Mouse (Mus musculus) intestine, embryonic 14.5 days (tissue): ENCODE results near the gene Rictor. TPM values are rescaled to one million over a fixed set of nuclear protein-coding genes. Genes with fewer than 3 reads are reported as not detected.

Source experiments
- ATAC-seq: fragments of 200-750 bp; cut with Nextera tagmentation; replicated peaks from 2 replicates; pipeline ENCODE4 v1.8.0; 2017; ENCODE audit warnings: low read depth, moderate number of reproducible peaks, moderate TSS enrichment, moderate library complexity; ENCODE audit not compliant: low FRiP score, low TSS enrichment
- DNase-seq: peaks from one replicate; pipeline ENCODE4 v3.0.0-alpha.2; 2018; ENCODE audit warnings: low spot score
- H3K27ac ChIP-seq: fragments of 300-500 bp; sonication (generic); 2 replicates; pipeline ENCODE4 v1.5.1; 2014; ENCODE audit warnings: low read depth, mild to moderate bottlenecking, control low read depth
- H3K27me3 ChIP-seq: fragments of 300-500 bp; sonication (generic); replicated peaks from 2 replicates; pipeline ENCODE4 v1.6.1; 2014; ENCODE audit warnings: low read length, control low read depth; ENCODE audit not compliant: control insufficient read depth, insufficient read depth
- H3K36me3 ChIP-seq: fragments of 300-500 bp; sonication (generic); 2 replicates; pipeline ENCODE4 v1.6.1; 2014; ENCODE audit warnings: low read length, control low read depth; ENCODE audit not compliant: control insufficient read depth, insufficient read depth
- H3K4me1 ChIP-seq: fragments of 300-500 bp; sonication (generic); replicated peaks from 2 replicates; pipeline ENCODE4 v1.6.1; 2014; ENCODE audit warnings: low read length, control low read depth, mixed read lengths; ENCODE audit not compliant: control insufficient read depth, insufficient read depth
- H3K4me2 ChIP-seq: fragments of 300-500 bp; sonication (generic); 2 replicates; pipeline ENCODE4 v1.6.1; 2014; ENCODE audit warnings: low read length
- H3K4me3 ChIP-seq: fragments of 300-500 bp; sonication (generic); 2 replicates; pipeline ENCODE4 v1.5.1; 2014; ENCODE audit warnings: low read depth, low read length, control low read depth, mixed read lengths
- H3K9ac ChIP-seq: fragments of 300-500 bp; sonication (generic); 2 replicates; pipeline ENCODE4 v1.6.1; 2014; ENCODE audit warnings: mild to moderate bottlenecking, low read length
- H3K9me3 ChIP-seq: fragments of 300-500 bp; sonication (generic); 2 replicates; pipeline ENCODE4 v1.6.1; 2016; ENCODE audit warnings: low read length, control low read depth; ENCODE audit not compliant: control insufficient read depth
- WGBS: fragments of 180-500 bp; shearing (Covaris S2); extraction: QIAGEN DNeasy Blood & Tissue Kit; methylation state at CpG from one replicate; pipeline ENCODE4 v1.1.7; 2014; 5-methylcytosine and 5-hydroxymethylcytosine counted together
- polyA plus RNA-seq: library from polyadenylated mRNA; unstranded; fragments of >200 nt; fragmentation: Nextera tagmentation; extraction: Ambion mirVana; gene quantifications from 2 replicates; pipeline ENCODE4 v1.2.1, GENCODE M21; 2014

The Rictor gene
- polyA plus RNA-seq, 1 experiment from 2014 or later = 41.1 TPM

DNA sequence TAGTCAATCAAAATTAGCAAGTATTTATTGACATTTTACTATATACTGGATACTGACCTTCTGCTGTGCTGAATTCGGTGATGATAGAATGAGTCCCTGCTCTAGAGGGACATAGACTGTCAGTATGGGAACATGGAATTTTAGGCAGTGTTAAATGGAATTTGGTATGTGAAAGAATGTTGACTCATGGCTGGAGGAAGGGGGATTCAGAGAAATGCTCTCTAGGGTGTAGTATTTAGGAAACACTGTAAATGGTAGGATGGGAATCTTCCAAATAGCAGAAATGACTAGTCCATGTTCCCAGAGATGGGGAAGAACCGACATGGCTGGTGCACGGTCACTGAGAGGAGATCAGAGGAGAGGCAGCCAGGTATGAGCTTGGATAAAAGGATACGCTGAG, 13.6 kb downstream of the Rictor start:
- no peak for DNase-seq
- H3K4me2 ChIP-seq = no peak overlapping the region
- H3K9me3 ChIP-seq = no peaks in the 10 kb centered on the region
- H3K4me3 ChIP-seq = no peak overlapping the region
- no peak overlapping the region for H3K9ac ChIP-seq
- ATAC-seq = no peak
- WGBS = 88% methylated on average over 4 of the region's 4 CpGs
- H3K27ac ChIP-seq = no peak overlapping the region
- no peaks in the 10 kb centered on the region for H3K27me3 ChIP-seq
- no peaks in the 10 kb centered on the region for H3K36me3 ChIP-seq
- no peaks in the 10 kb centered on the region; the same call in 1 of the 2 replicates for H3K4me1 ChIP-seq

DNA sequence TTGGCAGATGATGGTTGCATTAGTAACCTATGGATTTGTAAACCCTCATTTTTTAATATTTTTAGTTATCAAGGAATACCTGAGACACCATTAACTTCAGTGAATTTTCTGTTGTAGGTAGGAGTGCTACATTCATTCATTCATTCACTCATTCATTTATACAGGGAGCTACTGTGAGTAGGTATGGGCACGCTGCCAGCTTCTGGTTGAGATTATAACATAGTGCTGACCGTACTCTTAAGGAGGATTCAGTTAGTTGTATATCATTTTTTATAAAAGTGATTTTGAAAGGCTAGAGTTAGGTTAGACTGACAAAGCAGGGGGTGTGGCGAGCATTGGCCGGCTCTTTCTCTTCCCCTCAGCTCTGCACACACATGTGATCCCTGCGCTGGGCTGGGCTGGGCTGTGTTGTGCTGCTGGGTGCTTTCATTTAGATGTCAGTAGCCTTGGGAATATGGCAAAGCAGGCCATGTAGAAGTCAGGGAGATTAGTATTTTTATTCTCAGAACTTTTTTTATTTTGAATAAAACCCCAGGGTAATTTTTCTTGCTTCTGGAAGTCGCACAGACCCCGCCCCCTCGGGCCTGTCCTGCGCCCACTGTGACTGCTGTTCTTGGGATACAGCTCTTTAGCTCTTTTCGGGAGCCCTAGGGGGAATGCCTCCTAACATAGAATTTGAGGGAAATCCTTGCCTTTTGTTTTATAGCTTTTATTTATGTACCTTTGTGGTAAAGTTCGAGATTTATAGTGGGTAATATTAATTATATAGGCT, 14.4 kb downstream of the Rictor start:
- WGBS = 85% methylated on average over 11 of the region's 11 CpGs
- ATAC-seq (no peak), DNase-seq (no peak)
- Histone ChIP-seq H3K9me3 (no peaks in the 10 kb centered on the region), H3K4me1 (no peaks in the 10 kb centered on the region; the same call in 1 of the 2 replicates), H3K27ac (no peak overlapping the region), H3K4me2 (no peak overlapping the region), H3K4me3 (no peak overlapping the region), H3K27me3 (no peaks in the 10 kb centered on the region), H3K9ac (no peak overlapping the region), H3K36me3 (no peaks in the 10 kb centered on the region)

DNA sequence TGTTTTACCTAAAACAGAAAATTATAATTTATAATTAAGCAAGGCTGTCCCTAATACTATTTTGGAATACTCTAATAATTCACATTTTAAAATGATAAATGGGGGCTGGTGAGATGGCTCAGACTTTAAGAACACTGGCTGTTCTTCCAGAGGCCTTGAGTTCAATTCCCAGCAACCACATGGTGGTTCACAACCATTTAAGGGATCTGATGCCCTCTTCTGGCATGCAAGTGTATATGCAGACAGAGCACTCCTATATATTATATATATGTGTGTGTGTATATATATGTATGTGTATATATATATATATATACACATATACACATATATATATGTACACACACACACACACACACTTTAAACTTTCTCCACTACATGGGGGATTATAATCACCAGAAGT, 15.2 kb downstream of the Rictor start:
- no peak overlapping the region for H3K27ac ChIP-seq
- H3K4me1 ChIP-seq = no peaks in the 10 kb centered on the region; the same call in 1 of the 2 replicates
- no peak overlapping the region for H3K4me2 ChIP-seq
- no peak overlapping the region for H3K4me3 ChIP-seq
- H3K27me3 ChIP-seq = no peaks in the 10 kb centered on the region
- DNase-seq (no peak), ATAC-seq (no peak)
- no peak overlapping the region for H3K9ac ChIP-seq
- no peaks in the 10 kb centered on the region for H3K9me3 ChIP-seq
- no peaks in the 10 kb centered on the region for H3K36me3 ChIP-seq

DNA sequence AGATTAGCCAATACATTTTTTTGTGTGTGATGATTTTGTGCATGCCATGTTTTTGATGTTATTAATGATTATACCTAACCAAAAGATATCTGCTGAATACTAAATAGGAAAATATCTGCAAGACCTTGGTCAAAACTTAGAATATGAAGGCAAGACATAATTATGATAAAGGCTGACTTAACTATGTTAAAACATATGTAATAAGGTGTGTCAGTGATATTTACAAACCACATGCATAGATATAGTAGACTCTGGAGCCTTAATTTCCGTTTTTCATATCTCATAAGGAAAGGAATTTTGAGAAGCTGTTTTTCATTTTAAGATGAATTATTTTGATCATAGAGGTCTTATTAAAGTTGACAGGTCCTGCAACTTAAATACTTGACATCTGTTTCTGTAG, 16.3 kb downstream of the Rictor start:
- Histone ChIP-seq H3K4me1 (no peaks in the 10 kb centered on the region; the same call in 1 of the 2 replicates), H3K4me2 (no peak overlapping the region), H3K9ac (no peak overlapping the region), H3K27ac (no peak overlapping the region), H3K27me3 (no peaks in the 10 kb centered on the region), H3K9me3 (no peaks in the 10 kb centered on the region), H3K4me3 (no peak overlapping the region), H3K36me3 (no peaks in the 10 kb centered on the region)
- 84% methylated on average over 1 of the region's 1 CpGs for WGBS
- ATAC-seq = no peak
- no peak for DNase-seq

DNA sequence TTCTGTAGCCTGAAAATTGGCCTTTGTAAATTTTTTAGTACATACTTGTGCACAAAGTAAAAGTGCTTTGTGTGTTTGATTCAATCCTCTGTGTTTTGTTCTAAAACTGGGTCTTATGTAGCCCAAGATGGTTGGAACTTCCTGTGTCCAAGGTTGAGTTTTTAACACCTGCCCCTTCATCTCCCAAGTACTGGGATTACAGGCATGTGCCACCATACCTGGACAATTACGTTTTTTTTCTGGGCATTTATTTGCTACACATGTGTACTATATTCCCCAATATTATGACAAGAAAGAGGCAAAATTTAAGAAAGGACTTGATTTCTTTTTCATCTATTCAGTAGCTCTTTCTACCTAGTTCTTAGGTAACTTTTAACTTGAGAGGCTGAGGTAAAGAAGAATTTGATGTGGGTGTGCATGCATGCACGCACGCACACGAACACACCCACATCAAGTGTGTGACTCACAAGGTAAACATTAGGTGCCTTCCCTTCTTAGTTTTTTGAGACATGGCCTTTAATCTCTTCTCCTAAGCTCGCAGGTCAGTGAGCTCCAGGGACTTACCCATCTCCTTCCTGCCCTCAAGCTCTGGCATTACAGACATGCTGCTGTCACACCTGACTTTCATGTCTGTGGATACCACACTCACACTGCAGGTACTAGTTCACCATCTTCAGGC, 18.1 kb downstream of the Rictor start:
- Histone ChIP-seq H3K9ac (no peak overlapping the region), H3K4me2 (no peak overlapping the region), H3K4me3 (no peak overlapping the region), H3K4me1 (no peaks in the 10 kb centered on the region; the same call in 1 of the 2 replicates), H3K27me3 (no peaks in the 10 kb centered on the region), H3K36me3 (no peaks in the 10 kb centered on the region), H3K9me3 (no peaks in the 10 kb centered on the region), H3K27ac (no peak overlapping the region)
- DNase-seq (no peak), ATAC-seq (no peak; the same call in 1 of the 2 replicates)
- WGBS = 63% methylated on average over 5 of the region's 5 CpGs

DNA sequence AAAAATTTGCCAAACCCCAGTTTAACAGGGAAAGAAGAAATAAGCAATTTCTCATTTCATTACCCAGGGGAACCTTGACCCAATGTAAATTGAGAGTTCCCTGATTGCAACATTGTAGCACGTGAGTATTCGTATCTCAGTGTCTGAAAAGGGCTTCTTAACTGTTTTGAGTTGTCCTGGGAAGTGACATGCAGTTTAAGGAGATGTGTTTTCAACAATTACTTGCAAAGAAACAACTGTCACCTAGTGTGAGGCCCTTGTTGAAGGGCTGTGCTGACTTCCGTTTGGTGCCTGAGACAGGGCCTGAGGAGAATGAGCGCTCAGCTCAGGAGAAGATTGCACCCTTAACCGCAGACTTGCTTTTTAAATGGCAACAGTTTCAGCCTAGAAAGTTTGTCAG, 24.9 kb downstream of the Rictor start:
- H3K4me3 ChIP-seq = no peak overlapping the region
- H3K36me3 ChIP-seq = no peaks in the 10 kb centered on the region; the same call in 1 of the 2 replicates
- no peak overlapping the region for H3K9ac ChIP-seq
- DNase-seq (no peak), ATAC-seq (no peak)
- no peak overlapping the region for H3K4me2 ChIP-seq
- H3K9me3 ChIP-seq = no peaks in the 10 kb centered on the region
- WGBS = 73% methylated on average over 5 of the region's 5 CpGs
- no peaks in the 10 kb centered on the region for H3K4me1 ChIP-seq
- no peak overlapping the region for H3K27ac ChIP-seq
- no peaks in the 10 kb centered on the region for H3K27me3 ChIP-seq

DNA sequence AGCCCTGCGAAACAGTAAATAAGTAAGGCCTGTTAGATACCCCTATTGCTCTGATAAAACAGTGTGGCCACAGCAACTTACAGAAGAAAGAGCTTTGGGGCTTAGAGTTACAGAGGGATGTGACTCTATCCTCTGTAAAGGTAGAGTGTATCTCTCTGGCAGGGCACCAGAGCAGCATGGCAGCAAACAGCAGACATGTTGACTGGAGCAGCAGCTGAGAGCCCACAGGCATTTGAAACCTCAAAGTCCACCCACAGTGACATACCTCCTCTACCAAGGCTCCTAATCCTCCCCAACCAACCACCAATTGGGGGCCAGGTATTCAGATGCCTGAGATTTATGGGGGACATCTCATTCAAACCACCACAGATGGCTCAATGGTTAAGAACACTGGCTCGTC, 31.0 kb downstream of the Rictor start:
- no peaks in the 10 kb centered on the region for H3K27me3 ChIP-seq
- peaks cover 10% of the 10 kb centered on the region for H3K36me3 ChIP-seq
- DNase-seq (no peak), ATAC-seq (no peak)
- no peak overlapping the region for H3K4me2 ChIP-seq
- H3K4me3 ChIP-seq = no peak overlapping the region
- H3K27ac ChIP-seq = no peak overlapping the region
- WGBS = 91% methylated on average over 2 of the region's 2 CpGs
- H3K9ac ChIP-seq = no peak overlapping the region
- no peaks in the 10 kb centered on the region for H3K9me3 ChIP-seq
- H3K4me1 ChIP-seq = no peaks in the 10 kb centered on the region

DNA sequence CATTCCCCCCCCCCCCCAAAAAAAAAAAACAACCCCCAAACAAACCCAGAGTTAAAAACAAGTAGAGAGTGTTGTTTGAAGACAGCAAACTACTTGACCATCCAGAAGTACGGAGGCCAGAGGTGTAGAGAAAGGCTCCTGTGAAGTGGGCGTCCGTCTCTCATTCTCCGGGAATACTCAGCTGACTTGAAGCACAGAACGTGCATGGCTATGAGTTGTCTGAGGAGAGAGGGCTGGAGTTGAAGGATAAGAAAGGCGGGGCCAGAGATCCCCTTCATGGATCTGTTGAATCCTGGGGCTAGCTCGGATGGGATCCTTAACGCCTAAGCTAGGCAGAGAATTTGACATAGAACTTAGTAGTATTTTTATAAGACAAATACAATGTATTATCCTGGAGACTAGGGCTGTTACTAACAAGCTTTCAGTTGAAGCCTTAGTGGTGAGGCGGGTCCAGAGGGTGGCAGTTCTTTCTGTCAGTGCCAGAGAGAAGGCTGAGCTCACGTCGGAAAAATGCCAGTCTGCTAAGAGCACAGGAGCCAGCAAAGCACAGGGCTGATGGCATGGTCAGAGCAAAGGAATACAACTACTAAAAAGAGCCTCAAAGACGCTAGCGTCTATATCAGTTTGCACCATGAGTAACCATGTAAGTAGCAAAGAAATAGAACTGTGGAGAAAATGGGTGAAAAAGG, 34.3 kb downstream of the Rictor start:
- DNase-seq (no peak), ATAC-seq (no peak)
- no peaks in the 10 kb centered on the region for H3K9me3 ChIP-seq
- H3K4me1 ChIP-seq = no peaks in the 10 kb centered on the region
- no peak overlapping the region for H3K27ac ChIP-seq
- H3K9ac ChIP-seq = no peak overlapping the region
- no peak overlapping the region for H3K4me2 ChIP-seq
- no peak overlapping the region for H3K4me3 ChIP-seq
- WGBS = 71% methylated on average over 13 of the region's 13 CpGs
- peaks cover 30% of the 10 kb centered on the region for H3K36me3 ChIP-seq
- no peaks in the 10 kb centered on the region for H3K27me3 ChIP-seq
